ENCODE assay signal across 10 mouse cellular contexts in genomic region chr2:156877726-156878125, GRCm38 (mm10). TPM values are rescaled to one million over a fixed set of nuclear protein-coding genes. Genes with fewer than 3 reads are reported as not detected.
A peak's percentile ranks its signal among the peaks of the same experiment; 100 is the strongest.
DNase-seq lines count a peak whose midpoint lies in the region; ATAC-seq and TF ChIP-seq lines count a peak whose summit lies in the region.
"Had no signal": no experiment of that assay in that cellular context is flagged by ENCODE, and none has a peak within 500 bp of the region (broad histone marks: within the 10 kb centered on the region; RNA-seq: fewer than 3 reads in every experiment).

No protein-coding gene starts in this region.

- H3K4me3 ChIP-seq in liver, embryonic 13.5 days (replicated peaks), result no peak overlapping the region
- H3K4me3 ChIP-seq in hindbrain, embryonic 12.5 days, result no peak overlapping the region
- H3K4me3 ChIP-seq in stomach, postnatal 0 days (ENCODE audit: low read depth, low read length), result no peak overlapping the region
- H3K4me3 ChIP-seq: midbrain, embryonic 15.5 days had no signal

- H3K27ac ChIP-seq in liver, embryonic 13.5 days, result 0 out of 2 replicates have a peak overlapping the region, but pooled peaks have one; percentile 13
- H3K27ac ChIP-seq in hindbrain, embryonic 12.5 days, result no peak overlapping the region
- H3K27ac ChIP-seq in stomach, postnatal 0 days (replicated peaks), result no peak overlapping the region
- H3K27ac ChIP-seq: midbrain, embryonic 15.5 days had no signal

- peak; percentile 24 for DNase-seq in 3134 (ENCODE audit: extremely low read depth, insufficient read length, low spot score)
- DNase-seq in 416B (ENCODE audit: low read depth), result peak; percentile 94
- DNase-seq in liver, embryonic 13.5 days, result no peak
- no peak for DNase-seq in urinary bladder, adult 18-20 months (ENCODE audit: low spot score in 2 of 2)
- DNase-seq in stomach, postnatal 0 days (ENCODE audit: low spot score), result no peak

- no peak for TF ChIP-seq EP300 in stomach, postnatal 0 days (optimal IDR thresholded peaks at IDR 0.05)

- WGBS in liver, embryonic 13.5 days (ENCODE audit: insufficient replicate concordance), result 24% methylated on average over 9 of the region's 9 CpGs
- WGBS in hindbrain, embryonic 12.5 days, result 68% methylated on average over 9 of the region's 9 CpGs
- 52% methylated on average over 9 of the region's 9 CpGs for WGBS in stomach, postnatal 0 days

- TF ChIP-seq CTCF in stomach, postnatal 0 days (IDR thresholded peaks at IDR 0.05; ENCODE audit: low read depth), result no peak

- peaks cover 28% of the 10 kb centered on the region for H3K36me3 ChIP-seq in liver, embryonic 13.5 days
- peaks cover 28% of the 10 kb centered on the region for H3K36me3 ChIP-seq in hindbrain, embryonic 12.5 days
- H3K36me3 ChIP-seq in stomach, postnatal 0 days (ENCODE audit: control insufficient read depth, insufficient read depth, low read length), result peaks cover 12% of the 10 kb centered on the region; the same call in 1 of the 2 replicates

- no peak overlapping the region for H3K4me2 ChIP-seq in liver, embryonic 13.5 days
- no peak overlapping the region for H3K4me2 ChIP-seq in hindbrain, embryonic 12.5 days (replicated peaks)
- H3K4me2 ChIP-seq in stomach, postnatal 0 days (replicated peaks; ENCODE audit: low read depth), result no peak overlapping the region
- H3K4me2 ChIP-seq: midbrain, embryonic 15.5 days had no signal

- no peaks in the 10 kb centered on the region for H3K27me3 ChIP-seq in liver, embryonic 13.5 days
- no peaks in the 10 kb centered on the region for H3K27me3 ChIP-seq in hindbrain, embryonic 12.5 days
- no peaks in the 10 kb centered on the region for H3K27me3 ChIP-seq in stomach, postnatal 0 days (ENCODE audit: control insufficient read depth, insufficient read depth, low read length)
- H3K27me3 ChIP-seq: midbrain, embryonic 15.5 days had no signal

- 0 out of 2 replicates have a peak overlapping the region, but pooled peaks have one; percentile 10 for H3K9ac ChIP-seq in liver, embryonic 13.5 days
- no peak overlapping the region for H3K9ac ChIP-seq in hindbrain, embryonic 12.5 days
- H3K9ac ChIP-seq in stomach, postnatal 0 days (ENCODE audit: low read length), result no peak overlapping the region
- H3K9ac ChIP-seq: midbrain, embryonic 15.5 days had no signal

- peaks cover 67% of the 10 kb centered on the region for H3K4me1 ChIP-seq in liver, embryonic 13.5 days (replicated peaks)
- H3K4me1 ChIP-seq in hindbrain, embryonic 12.5 days, result no peaks in the 10 kb centered on the region
- no peaks in the 10 kb centered on the region for H3K4me1 ChIP-seq in stomach, postnatal 0 days (replicated peaks; ENCODE audit: control insufficient read depth, insufficient read depth)
- H3K4me1 ChIP-seq: midbrain, embryonic 15.5 days had no signal

- no peak for ATAC-seq in liver, embryonic 13.5 days (ENCODE audit: low read depth)
- peak; percentile 43; the same call in 1 of the 2 replicates for ATAC-seq in neutrophil, adult 5-6 weeks (ENCODE audit: extremely low read depth, insufficient number of reproducible peaks, low FRiP score, poor library complexity, severe bottlenecking)
- no peak for ATAC-seq in hindbrain, embryonic 12.5 days (ENCODE audit: low FRiP score)
- no peak for ATAC-seq in stomach, postnatal 0 days (ENCODE audit: low FRiP score, low TSS enrichment)
- ATAC-seq: intestine, embryonic 16.5 days; midbrain, embryonic 15.5 days had no signal

- H3K9me3 ChIP-seq in liver, embryonic 13.5 days (replicated peaks), result no peaks in the 10 kb centered on the region
- H3K9me3 ChIP-seq in hindbrain, embryonic 12.5 days (replicated peaks), result no peaks in the 10 kb centered on the region
- no peaks in the 10 kb centered on the region for H3K9me3 ChIP-seq in stomach, postnatal 0 days (ENCODE audit: control insufficient read depth, low read length)
- H3K9me3 ChIP-seq: midbrain, embryonic 15.5 days had no signal

RNA-seq across cellular contexts. Expression of gene Sla2, which starts 9.3 kb away (rescaled TPM):
- polyA plus RNA-seq in liver, embryonic 13.5 days (2015; fragmentation: Nextera tagmentation; extraction: Ambion mirVana), result 3.1 and 3.3 TPM in 2 replicates
- 4.8 and 5.5 TPM in 2 replicates for total RNA-seq in neutrophil, adult 5-6 weeks (2017)
- polyA plus RNA-seq in hindbrain, embryonic 12.5 days (2016; fragmentation: Nextera tagmentation; extraction: Ambion mirVana), result 0.23 and 0.34 TPM in 2 replicates
- polyA plus RNA-seq in stomach, postnatal 0 days (2015; fragmentation: Nextera tagmentation; extraction: Ambion mirVana), result 0.10 and 0.17 TPM in 2 replicates
- total RNA-seq: gastrocnemius, adult 8-10 months had no signal

RNA-seq across cellular contexts. Expression of gene Rab5if, which starts 14.8 kb away (rescaled TPM):
- polyA plus RNA-seq in liver, embryonic 13.5 days (2015; fragmentation: Nextera tagmentation; extraction: Ambion mirVana), result 204 and 210 TPM in 2 replicates
- 107 and 115 TPM in 2 replicates for total RNA-seq in neutrophil, adult 5-6 weeks (2017)
- polyA plus RNA-seq in hindbrain, embryonic 12.5 days (2016; fragmentation: Nextera tagmentation; extraction: Ambion mirVana), result 170 and 175 TPM in 2 replicates
- polyA plus RNA-seq in stomach, postnatal 0 days (2015; fragmentation: Nextera tagmentation; extraction: Ambion mirVana), result 221 and 227 TPM in 2 replicates

RNA-seq across cellular contexts. Expression of gene 4930518I15Rik, which starts 20.0 kb away (rescaled TPM):
- polyA plus RNA-seq in liver, embryonic 13.5 days (2015; fragmentation: Nextera tagmentation; extraction: Ambion mirVana), result 1.6 and 2.0 TPM in 2 replicates
- total RNA-seq in neutrophil, adult 5-6 weeks (2017), result 6.9 and 8.0 TPM in 2 replicates
- polyA plus RNA-seq in hindbrain, embryonic 12.5 days (2016; fragmentation: Nextera tagmentation; extraction: Ambion mirVana), result 10.0 and 10.7 TPM in 2 replicates
- polyA plus RNA-seq in stomach, postnatal 0 days (2015; fragmentation: Nextera tagmentation; extraction: Ambion mirVana), result 2.4 and 2.7 TPM in 2 replicates

RNA-seq across cellular contexts. Expression of gene Tgif2, which starts 37.9 kb away (rescaled TPM):
- polyA plus RNA-seq in liver, embryonic 13.5 days (2015; fragmentation: Nextera tagmentation; extraction: Ambion mirVana), result 7.2 and 9.0 TPM in 2 replicates
- total RNA-seq in neutrophil, adult 5-6 weeks (2017), result 9.9 and 15.8 TPM in 2 replicates
- polyA plus RNA-seq in hindbrain, embryonic 12.5 days (2016; fragmentation: Nextera tagmentation; extraction: Ambion mirVana), result 60.1 and 64.4 TPM in 2 replicates
- polyA plus RNA-seq in stomach, postnatal 0 days (2015; fragmentation: Nextera tagmentation; extraction: Ambion mirVana), result 11.9 and 13.3 TPM in 2 replicates

Comparison
In these comparisons a context has a peak if more than half of its experiments do, and no peak if none do; other contexts are left out.
1. DNase-seq: peak in 3134 (single experiment) and 416B (single experiment); none in liver, embryonic 13.5 days (single experiment), urinary bladder, adult 18-20 months (0 of 2) and stomach, postnatal 0 days (single experiment).